Mouse (Mus musculus): Measurements from ENCODE around the gene Gm49368.
"Not testable (repeated sequence)": the region's sequence is repeated elsewhere in the genome, so short reads cannot be mapped to it uniquely, and the experiment has no call there.

Gene Gm49368

DNA sequence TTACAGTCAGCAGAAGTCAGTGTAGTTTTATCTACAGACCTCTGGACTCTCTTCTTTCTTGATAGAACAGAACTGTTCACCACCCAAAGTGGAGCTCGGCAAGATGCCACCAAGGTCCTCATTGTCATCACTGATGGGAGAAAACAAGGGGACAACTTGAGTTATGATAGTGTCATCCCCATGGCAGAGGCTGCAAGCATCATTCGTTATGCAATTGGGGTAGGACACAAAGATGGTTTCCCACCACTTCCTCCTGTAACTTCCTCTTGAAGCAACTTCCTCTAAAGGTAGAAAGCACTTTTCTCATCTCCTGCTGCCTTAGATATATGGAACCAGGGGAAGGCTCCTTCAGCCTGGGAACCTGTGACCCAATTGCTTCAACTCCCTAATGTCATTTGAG is 71.1 kb downstream of the Gm49368 start:
- DNase-seq, result no peak

GRCm38 (mm10) chr7:128136927-128137326 is 74.4 kb downstream of the Gm49368 start:
- DNase-seq, result no peak

DNA sequence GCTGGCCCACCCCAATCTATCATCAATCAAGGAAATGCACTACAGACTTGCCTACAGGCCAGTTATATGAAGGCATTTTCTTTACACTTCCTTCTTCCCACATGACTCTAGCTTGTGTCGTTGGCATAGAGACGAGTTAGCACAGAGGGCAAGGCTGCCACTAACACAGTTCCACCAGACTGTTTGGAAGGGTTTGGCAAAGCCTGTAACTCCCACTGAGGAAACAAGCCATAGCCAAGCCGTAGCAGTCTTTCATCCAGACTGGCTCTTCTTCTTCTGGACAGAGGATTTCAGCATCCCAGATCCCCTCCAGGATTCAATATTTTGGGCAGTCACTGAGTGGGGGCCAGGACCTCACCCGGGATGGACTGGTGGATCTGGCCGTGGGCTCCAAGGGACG is 77.1 kb downstream of the Gm49368 start:
- peak; percentile 6 for DNase-seq

DNA sequence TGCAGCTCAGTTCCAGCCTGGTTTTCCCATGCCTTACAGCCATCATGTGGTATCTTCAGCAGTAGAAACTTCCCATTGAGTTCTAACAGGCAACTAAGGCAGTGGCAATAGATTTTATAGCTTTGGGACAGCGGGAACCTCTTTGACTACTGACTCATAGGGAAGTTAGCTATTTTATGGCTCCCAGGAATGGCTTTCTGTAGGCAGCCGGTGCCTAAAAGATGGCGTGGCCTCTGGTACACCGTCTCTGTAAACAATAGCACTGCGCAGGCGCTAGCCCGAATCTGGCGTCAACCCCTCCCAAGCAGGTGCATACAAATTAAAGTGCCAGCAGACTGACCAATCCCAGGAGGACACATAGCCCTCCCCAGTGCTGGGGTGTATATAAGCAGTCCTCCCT is 88.5 kb downstream of the Gm49368 start:
- DNase-seq, result no peak

DNA sequence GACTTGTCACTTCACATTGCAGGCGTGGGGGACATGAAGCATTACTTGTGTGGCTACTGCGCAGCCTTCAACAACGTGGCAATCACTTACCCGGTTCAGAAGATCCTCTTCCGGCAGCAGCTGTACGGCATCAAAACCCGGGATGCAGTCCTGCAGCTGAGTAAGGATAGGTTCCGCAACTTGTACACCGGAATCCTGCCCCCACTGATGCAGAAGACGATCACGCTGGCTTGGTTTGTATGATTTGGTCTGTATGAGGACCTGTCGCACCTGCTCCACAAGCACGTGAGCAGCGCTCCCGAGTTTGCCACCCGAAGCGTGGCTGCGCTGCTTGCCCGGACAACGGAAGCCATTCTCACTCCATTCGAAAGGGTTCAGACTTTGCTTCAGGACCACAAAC is 91.6 kb downstream of the Gm49368 start, which contains the start of gene Itgad:
Itgad (plus strand) TSS at position 301 of the 400 bp plus-strand sequence.
- no peak for DNase-seq

GRCm38 (mm10) chr7:128154924-128155323 is 92.4 kb downstream of the Gm49368 start:
- DNase-seq, result no peak

DNA sequence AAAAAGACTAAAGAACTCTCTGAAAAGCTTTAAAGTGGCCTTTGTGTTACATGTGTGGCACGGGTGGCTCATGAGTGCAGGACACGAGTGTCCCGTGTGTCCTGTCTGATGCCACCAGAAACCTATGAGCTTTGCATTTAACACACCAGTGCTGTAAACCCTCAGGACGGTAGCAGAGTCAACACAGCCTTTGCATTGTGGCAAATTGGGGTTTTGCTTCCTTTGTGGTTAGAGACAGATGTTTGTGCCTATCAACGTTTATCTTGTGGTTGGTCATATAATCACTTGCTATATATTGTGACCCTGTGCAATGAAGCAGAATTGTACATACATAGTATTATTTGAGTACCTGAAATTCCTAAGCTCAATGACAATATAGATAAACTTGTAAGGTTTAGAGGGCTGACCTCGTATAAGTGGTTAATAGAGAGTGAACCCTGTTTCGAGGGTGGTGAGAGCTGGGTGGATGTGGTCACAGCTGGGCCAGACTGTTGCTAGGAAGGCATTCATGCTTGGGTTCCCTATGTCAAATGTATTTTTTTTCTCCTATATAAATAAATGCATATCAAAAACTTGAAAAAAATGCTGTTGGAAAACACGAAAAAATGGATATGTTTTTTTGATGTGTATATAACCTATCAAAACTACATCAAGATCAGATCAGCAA is 96.3 kb downstream of the Gm49368 start:
- DNase-seq, result not testable (repeated sequence)

- no peak for DNase-seq
Measured at GRCm38 (mm10) chr7:128164001-128164400, 101.5 kb downstream of the Gm49368 start.

- no peak for DNase-seq
Measured at GRCm38 (mm10) chr7:128166391-128166790, 103.9 kb downstream of the Gm49368 start.

GRCm38 (mm10) chr7:128169996-128170395 is 107.5 kb downstream of the Gm49368 start:
- DNase-seq, result no peak
